Mouse (Mus musculus) kidney, adult 8-10 months (tissue): ENCODE measurements at regions not wholly inside any gene's neighbourhood (a gene's known extent, or its start where the extent isn't known, plus 50 kb on each side); places are given as distances from the start of the nearest gene placed in this dataset.

Experiments used
- DNase-seq, 2 experiments: peaks; one replicate each; pipeline ENCODE4 v3.0.0; 2022

GRCm38 (mm10) chr15:86738356-86738755, 524.1 kb downstream of the Tbc1d22a start:
- no peak for DNase-seq

DNA sequence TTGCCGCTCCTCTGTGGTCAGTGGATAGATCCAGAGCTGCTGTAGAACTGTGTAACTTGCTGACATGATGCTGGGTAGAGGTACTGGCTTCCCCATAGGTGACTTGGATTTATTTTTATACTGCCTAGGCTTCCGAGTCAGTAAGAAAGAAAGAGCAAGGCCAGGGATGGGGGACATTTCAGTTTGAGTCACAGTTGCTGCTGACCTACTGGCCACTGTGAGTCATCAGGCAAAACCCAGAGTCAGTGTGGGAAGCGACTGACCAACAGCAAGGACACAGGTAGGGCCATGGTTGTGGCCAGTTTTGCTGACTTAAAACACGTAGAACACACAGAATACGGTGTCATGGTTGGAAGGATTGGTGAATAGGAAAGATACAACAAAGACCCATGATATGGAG, 524.5 kb downstream of the Tbc1d22a start:
- DNase-seq = no peak

DNA sequence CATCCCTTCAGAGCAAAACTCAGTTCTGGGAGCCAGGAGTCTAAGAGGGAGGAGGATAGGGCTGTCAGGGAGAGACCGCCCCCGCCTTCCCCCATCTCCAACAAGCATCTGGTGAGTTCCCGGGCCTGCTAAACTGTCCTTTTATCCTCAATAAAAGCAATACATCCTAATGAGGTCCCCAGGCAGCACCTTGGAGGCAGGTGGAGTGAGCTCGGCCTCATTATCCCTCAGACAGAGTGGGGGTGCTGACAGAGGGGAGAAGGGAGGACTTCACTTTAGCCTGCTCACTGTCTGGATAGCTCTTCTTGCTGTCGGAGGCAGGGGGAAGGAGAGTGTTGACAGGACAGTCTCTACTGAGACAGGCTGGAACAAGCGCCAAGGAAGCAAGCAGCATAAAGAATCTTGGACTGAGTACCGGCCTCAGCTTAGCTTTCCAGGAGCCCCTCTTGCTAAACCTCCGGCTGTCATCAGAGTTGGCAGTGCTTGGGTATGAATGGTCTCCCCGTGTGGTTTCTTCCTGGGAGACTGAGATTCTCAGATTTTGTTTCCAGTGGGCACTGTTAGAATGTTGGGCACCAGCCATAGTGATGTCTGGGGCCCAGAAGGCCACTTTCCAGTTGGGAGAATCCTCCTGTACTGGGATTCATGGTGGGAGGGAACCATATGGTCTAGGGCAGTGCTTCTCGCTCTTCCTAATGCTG, 537.3 kb downstream of the Tbc1d22a start:
- no peak for DNase-seq

GRCm38 (mm10) chr15:86763581-86764375, 549.5 kb downstream of the Tbc1d22a start:
- DNase-seq = no peak

DNA sequence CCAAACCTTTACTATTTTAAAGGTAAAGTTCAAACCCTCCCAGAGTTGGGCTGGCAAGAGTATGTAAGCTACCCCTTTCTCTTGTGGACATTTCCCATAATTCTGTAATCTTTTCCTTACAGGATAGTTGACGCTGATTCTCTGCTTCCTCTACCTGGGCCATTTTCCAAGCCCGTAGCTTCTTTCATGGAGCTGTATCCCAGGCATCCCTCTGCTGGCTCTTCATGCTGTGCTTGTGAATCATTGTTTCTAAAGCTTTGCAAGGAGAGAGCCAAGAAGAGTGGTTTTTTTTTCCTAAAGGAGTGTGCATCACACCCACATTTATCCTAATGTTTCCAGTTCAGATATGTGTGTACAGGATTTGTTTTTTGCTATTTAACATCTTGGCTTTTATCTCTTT, 553.4 kb downstream of the Tbc1d22a start:
- no peak for DNase-seq

GRCm38 (mm10) chr15:86773041-86773440, 558.8 kb downstream of the Tbc1d22a start:
- no peak for DNase-seq

DNA sequence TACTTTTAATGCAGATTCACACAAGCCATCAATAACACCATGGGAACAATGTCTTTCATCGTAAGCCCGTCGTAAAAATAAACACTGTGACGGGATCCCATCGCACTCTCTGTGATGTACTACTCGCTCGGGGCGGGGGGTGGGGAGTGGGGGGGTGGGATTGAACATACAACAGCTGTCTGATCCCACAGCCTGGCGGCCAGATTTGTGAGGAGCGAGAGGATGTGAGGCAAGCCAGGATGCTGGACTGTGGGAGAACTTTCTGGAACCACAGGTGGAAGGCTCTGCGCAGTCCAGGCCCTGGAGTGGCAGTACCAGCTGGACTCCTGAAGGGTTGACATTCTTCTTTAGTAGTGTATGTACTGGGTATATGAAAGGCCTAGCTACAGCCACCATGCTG, 563.7 kb downstream of the Tbc1d22a start:
- no peak for DNase-seq

GRCm38 (mm10) chr15:86781160-86781559, 566.9 kb downstream of the Tbc1d22a start:
- no peak for DNase-seq

- no peak for DNase-seq
Measured at GRCm38 (mm10) chr15:86794716-86795115, 580.5 kb downstream of the Tbc1d22a start.

DNA sequence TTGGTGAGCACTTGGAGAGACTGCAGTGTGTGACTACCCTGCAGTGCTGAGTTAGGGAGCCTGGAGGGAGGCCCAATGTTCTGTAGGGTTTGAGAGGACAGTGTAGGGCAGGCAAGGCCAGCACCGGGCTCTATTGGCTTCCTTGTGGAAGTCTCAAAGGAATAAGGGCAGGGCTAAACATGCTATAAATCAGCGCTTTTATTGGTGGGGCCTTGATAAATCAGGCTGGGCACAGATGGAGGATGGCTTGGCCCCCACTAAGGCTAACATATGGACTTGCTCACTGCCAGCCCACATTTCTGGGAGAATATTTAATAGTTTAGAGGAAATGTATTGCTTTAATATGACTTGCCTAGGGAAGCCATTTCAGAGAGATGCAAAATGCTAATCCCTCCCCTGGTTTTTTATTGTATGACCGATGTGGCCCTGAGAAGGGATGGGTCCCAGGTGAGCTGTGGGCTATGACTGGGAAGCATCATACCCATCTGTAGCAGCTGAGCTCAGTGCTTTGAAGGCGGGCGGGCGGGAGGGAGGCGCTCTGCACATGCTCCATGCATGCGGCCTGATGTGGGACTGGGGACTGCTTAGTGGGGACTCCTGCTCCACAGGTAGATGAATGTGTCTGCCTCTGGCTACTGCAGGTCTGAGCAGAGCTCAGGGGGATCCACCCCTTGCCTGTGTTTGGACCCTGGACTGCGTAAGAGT, 584.4 kb downstream of the Tbc1d22a start:
- no peak for DNase-seq

GRCm38 (mm10) chr15:86807296-86808080, 593.2 kb downstream of the Tbc1d22a start:
- DNase-seq = no peak

DNA sequence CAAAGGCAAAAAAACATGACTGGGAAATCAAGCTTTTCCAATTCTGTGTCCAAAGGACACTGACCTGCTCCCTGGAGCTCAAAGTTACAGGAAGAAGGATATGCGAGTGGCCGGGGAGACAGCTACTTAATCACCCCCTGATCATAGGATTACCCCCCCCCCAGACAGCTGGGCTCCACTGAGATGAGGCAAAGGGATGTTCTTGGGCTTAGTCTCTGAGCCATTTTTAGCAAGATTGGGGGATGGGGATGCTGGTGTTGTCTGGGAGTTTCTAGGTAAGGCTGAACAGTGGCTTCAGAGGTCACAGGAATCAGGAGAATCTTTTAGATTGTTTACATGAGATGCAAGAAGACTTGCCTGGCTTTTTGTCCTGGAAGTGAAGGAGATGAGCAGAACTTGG, 597.6 kb downstream of the Tbc1d22a start:
- DNase-seq = no peak

GRCm38 (mm10) chr15:86814808-86815421, 600.7 kb downstream of the Tbc1d22a start:
- no peak for DNase-seq

DNA sequence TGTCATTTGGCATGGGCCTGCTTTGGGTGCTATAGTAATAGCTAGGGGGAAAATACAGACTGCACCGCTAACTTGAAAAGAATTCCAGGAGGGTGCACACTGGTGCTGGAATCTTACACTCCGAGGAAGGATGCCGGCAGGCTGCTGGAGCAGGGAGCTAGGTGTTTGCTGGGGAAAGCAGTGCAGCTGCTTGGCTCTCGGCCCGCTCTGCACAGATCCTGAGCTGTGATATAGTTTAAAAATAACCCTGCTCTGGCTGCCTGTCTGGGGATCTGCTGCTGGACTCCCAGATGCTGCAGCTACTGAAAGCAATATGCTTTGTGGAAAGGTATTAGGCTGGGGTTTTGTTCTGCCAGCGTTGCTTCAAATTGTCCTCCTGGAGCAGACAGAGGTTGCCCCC, 621.7 kb downstream of the Tbc1d22a start:
- DNase-seq = no peak

- no peak for DNase-seq
Measured at GRCm38 (mm10) chr15:86852161-86852870, 638.1 kb downstream of the Tbc1d22a start.

DNA sequence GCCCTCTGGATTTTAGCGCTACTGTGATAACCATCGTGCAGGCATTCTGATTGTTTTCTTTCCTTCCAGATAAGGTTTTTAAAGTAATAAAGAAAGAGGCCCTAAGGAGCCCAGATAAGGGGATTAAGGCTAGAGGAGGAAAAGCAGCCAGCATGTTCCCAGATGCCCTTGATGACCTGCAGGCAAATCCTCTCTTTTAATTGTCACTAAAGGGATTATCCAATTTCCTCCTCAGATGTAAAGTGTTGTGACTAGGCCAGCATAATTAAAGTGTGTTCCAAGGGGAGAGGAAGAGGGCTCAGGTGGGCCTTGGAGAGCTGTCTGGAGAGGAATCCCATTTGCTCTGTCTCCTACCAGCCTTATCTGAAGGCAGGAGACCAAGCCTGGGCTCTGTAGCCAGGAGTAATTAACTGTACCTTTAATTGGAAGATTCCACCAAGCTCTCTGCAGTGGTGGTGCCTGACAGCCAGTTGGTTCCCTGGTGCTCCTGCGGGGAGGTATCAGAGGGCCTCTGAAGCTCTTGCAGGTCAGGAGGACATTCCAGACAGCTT, 644.2 kb downstream of the Tbc1d22a start:
- DNase-seq = no peak

DNA sequence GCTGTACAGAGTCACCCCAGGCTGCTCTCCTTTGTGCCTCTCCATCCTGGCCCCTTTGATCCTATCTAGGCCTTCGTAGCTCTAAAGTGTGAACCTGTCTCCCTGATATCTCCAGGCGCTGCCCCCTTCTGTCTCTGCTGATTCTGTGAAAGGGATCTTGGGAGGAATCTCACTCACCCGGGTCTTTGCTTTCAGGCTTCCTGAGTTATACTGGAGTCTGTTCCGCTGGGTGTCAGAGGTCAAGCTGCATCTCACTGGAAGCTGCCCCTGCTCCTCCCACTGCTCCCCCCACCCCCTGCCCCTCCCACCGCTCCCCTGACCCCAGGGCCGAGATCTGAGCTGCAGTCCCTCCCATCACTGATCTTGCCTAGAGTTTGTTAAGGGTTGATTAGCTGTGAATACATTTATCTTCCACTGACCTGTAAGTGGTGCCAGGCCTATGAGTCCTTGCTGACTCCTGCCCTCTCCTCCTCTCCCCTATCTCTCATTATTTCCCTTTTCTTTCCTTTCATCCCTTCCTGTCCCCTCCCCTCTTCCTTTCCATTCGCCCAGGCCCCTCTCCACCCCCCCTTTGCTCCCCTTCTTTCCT, 661.6 kb downstream of the Tbc1d22a start:
- no peak for DNase-seq

DNA sequence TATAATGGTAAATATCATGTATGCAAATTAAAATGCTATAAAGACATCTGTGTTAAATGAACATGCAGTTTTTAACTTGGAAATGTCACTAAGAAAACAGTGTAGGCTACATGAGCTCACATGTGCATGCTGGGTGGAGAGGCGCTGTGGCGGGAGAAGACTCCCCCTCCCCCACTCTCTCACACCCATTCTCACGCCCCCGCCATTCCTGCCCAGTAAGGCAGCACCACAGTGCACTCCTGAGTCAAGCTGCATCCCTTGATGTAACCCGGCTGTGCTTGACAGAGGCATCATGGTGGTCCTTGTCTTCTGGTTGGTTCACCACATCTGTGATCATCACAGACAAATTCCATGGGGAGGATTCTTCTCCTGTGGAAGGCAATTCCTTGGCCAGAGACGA, 647.1 kb upstream of the Fam19a5 start:
- no peak for DNase-seq

- no peak for DNase-seq
Measured at GRCm38 (mm10) chr15:86899961-86900360, 644.1 kb upstream of the Fam19a5 start.

DNA sequence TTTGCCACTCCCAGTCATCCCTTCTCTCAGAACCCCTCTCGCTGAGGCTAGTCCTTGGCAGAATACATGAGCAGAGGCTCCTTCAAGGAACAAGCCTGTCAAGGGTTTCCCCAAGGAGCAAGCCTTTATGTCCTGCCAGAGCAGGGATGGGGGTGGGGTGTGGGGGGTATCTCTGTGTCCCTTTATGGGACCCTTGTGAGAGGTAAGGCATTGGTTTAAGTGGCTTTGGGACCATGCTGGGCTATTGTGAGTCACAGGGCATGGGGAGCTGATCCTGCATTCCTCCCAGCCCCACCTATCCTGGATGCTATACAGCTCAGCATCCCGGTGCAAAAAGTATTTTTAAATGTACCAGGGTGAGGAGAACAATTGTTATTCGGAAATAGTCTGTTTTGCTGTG, 641.1 kb upstream of the Fam19a5 start:
- no peak for DNase-seq

DNA sequence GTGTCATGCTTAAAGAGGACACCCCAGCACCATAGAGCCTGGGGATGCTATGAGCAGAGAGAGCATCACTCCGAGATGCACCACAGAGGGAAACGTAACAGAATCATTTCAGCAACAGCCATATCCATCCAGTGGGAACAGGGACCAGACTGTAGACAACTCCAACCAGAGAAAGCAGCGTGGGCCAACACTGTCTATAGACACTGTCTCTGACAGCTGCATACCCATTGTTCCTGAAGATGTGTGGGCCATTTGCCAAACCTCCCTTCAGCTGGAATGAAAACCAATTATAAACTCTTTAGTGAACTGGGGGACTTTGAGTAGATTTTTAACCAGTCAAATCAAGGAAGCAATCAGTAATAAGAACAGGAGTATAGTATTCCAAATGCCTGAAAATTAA, 630.8 kb upstream of the Fam19a5 start:
- no peak for DNase-seq
